Comparison of ENCODE assay signal across 13 mouse cellular contexts in the genomic region with DNA sequence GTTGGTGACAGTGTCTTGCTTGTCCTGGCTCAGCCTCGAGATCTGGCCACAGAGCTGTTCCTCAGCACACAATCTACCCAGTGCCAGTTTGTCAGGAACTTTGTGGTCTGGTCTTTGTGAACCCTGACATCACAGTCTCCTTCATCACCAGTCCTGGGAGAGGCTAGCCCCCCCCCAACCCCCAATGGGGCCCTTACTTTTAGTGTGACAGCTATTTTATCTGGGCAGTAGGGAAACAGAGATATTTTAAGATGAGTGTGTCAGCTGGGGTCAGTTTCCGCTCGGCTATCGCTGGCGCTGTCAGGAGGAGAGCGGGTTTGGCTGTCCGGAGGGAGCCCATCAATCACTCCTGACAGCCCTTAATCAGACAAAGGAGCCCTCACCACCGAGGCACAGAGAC. TPM values are rescaled to one million over a fixed set of nuclear protein-coding genes. Genes with fewer than 3 reads are reported as not detected.
DNase-seq lines count a peak whose midpoint lies in the region; ATAC-seq lines count a peak whose summit lies in the region.
"Had no signal": no experiment of that assay in that cellular context is flagged by ENCODE, and none has a peak within 500 bp of the region (broad histone marks: within the 10 kb centered on the region; RNA-seq: fewer than 3 reads in every experiment).

No protein-coding gene starts in this region.

- H3K4me3 ChIP-seq in heart, embryonic 11.5 days (ENCODE audit: low read depth, low read length) = no peak overlapping the region
- H3K4me3 ChIP-seq in neural tube, embryonic 15.5 days (replicated peaks) = no peak overlapping the region
- no peak overlapping the region for H3K4me3 ChIP-seq in liver, embryonic 11.5 days (ENCODE audit: low read depth, low read length)
- H3K4me3 ChIP-seq: intestine, embryonic 15.5 days had no signal

- H3K27ac ChIP-seq in heart, embryonic 11.5 days (ENCODE audit: low read depth, low read length) = peak overlapping the region; percentile 46
- no peak overlapping the region for H3K27ac ChIP-seq in neural tube, embryonic 15.5 days (replicated peaks)
- H3K27ac ChIP-seq in liver, embryonic 11.5 days (ENCODE audit: low read depth, low read length) = no peak overlapping the region
- H3K27ac ChIP-seq: intestine, embryonic 15.5 days had no signal

- H3K4me1 ChIP-seq in heart, embryonic 11.5 days (ENCODE audit: control insufficient read depth, insufficient read depth, low read length) = peaks cover 68% of the 10 kb centered on the region
- H3K4me1 ChIP-seq in neural tube, embryonic 15.5 days = peaks cover 31% of the 10 kb centered on the region
- H3K4me1 ChIP-seq in liver, embryonic 11.5 days (replicated peaks; ENCODE audit: control insufficient read depth, insufficient read depth, low read length) = peaks cover 28% of the 10 kb centered on the region

- no peak for DNase-seq in heart, adult 11 months
- peak; percentile 59 for DNase-seq in neural tube, embryonic 10.5 days (ENCODE audit: extremely low spot score, low spot score)
- peak; percentile 52 for DNase-seq in liver, embryonic 11.5 days (ENCODE audit: low spot score)
- peak; percentile 72 for DNase-seq in skeletal muscle tissue, adult 2 months (ENCODE audit: low read depth, low spot score)
- DNase-seq in spleen, postnatal 10 days (ENCODE audit: low spot score in 2 of 2) = no peak
- no peak for DNase-seq in left cerebral cortex, adult 18-20 months (ENCODE audit: low spot score in 2 of 2)
- DNase-seq: cerebellum, adult 9-11 months; thymus, postnatal 14 days had no signal

- H3K36me3 ChIP-seq in heart, embryonic 11.5 days (ENCODE audit: control insufficient read depth, insufficient read depth, low read length) = no peaks in the 10 kb centered on the region
- no peaks in the 10 kb centered on the region for H3K36me3 ChIP-seq in neural tube, embryonic 15.5 days
- no peaks in the 10 kb centered on the region for H3K36me3 ChIP-seq in liver, embryonic 11.5 days (ENCODE audit: control insufficient read depth, insufficient read depth, low read length)
- H3K36me3 ChIP-seq: intestine, embryonic 15.5 days had no signal

- WGBS in heart, embryonic 11.5 days (ENCODE audit: insufficient replicate concordance) = 4% methylated on average over 8 of the region's 8 CpGs
- WGBS in neural tube, embryonic 15.5 days = 9% methylated on average over 8 of the region's 8 CpGs
- 4% methylated on average over 8 of the region's 8 CpGs for WGBS in liver, embryonic 11.5 days

- H3K27me3 ChIP-seq in heart, embryonic 11.5 days (ENCODE audit: control insufficient read depth, insufficient read depth, low read length) = no peaks in the 10 kb centered on the region
- no peaks in the 10 kb centered on the region for H3K27me3 ChIP-seq in neural tube, embryonic 15.5 days (replicated peaks)
- no peaks in the 10 kb centered on the region; the same call in 1 of the 2 replicates for H3K27me3 ChIP-seq in liver, embryonic 11.5 days (replicated peaks; ENCODE audit: control insufficient read depth, insufficient read depth, low read length)
- H3K27me3 ChIP-seq: intestine, embryonic 15.5 days had no signal

- no peak overlapping the region for H3K9ac ChIP-seq in heart, embryonic 11.5 days (ENCODE audit: low read depth, low read length)
- no peak overlapping the region for H3K9ac ChIP-seq in neural tube, embryonic 15.5 days (replicated peaks)
- H3K9ac ChIP-seq in liver, embryonic 11.5 days (ENCODE audit: low read depth, low read length) = no peak overlapping the region
- H3K9ac ChIP-seq: intestine, embryonic 15.5 days had no signal

- H3K9me3 ChIP-seq in heart, embryonic 11.5 days (replicated peaks; ENCODE audit: control insufficient read depth, low read length) = no peaks in the 10 kb centered on the region
- H3K9me3 ChIP-seq in neural tube, embryonic 15.5 days (replicated peaks) = no peaks in the 10 kb centered on the region
- H3K9me3 ChIP-seq in liver, embryonic 11.5 days (ENCODE audit: control insufficient read depth, low read length) = no peaks in the 10 kb centered on the region
- H3K9me3 ChIP-seq: intestine, embryonic 15.5 days had no signal

- H3K4me2 ChIP-seq in heart, embryonic 11.5 days = peak overlapping the region; percentile 29; the same call in 1 of the 2 replicates
- H3K4me2 ChIP-seq in neural tube, embryonic 15.5 days = no peak overlapping the region
- H3K4me2 ChIP-seq in liver, embryonic 11.5 days = peak overlapping the region; percentile 24
- H3K4me2 ChIP-seq: intestine, embryonic 15.5 days had no signal

- ATAC-seq in heart, embryonic 11.5 days (replicated peaks; ENCODE audit: insufficient number of reproducible peaks, low FRiP score, low TSS enrichment) = no peak
- no peak for ATAC-seq in neural tube, embryonic 15.5 days (ENCODE audit: low FRiP score)
- peak; percentile 39 for ATAC-seq in liver, embryonic 11.5 days (replicated peaks; ENCODE audit: low FRiP score)
- ATAC-seq: forebrain, embryonic 14.5 days; intestine, embryonic 15.5 days had no signal

RNA-seq across cellular contexts. Expression of gene Ccdc182, which starts 19.7 kb away (rescaled TPM):
- not detected in 2 replicates for polyA plus RNA-seq in heart, embryonic 11.5 days (2014; fragmentation: Nextera tagmentation; extraction: Ambion mirVana)
- polyA plus RNA-seq in neural tube, embryonic 15.5 days (2015; fragmentation: Nextera tagmentation; extraction: Ambion mirVana) = 0.13 and 0.15 TPM in 2 replicates
- not detected in 2 replicates for polyA plus RNA-seq in liver, embryonic 11.5 days (2014; fragmentation: Nextera tagmentation; extraction: Ambion mirVana)
- total RNA-seq in left cerebral cortex, adult 18-20 months (2021) = not detected
- total RNA-seq: left cerebral cortex, postnatal 25 days had no signal
- polyA plus RNA-seq: intestine, embryonic 15.5 days had no signal

Comparison
In these comparisons a context has a peak if more than half of its experiments do, and no peak if none do; other contexts are left out.
1. DNase-seq: peak in neural tube, embryonic 10.5 days (single experiment), liver, embryonic 11.5 days (single experiment) and skeletal muscle tissue, adult 2 months (single experiment); none in heart, adult 11 months (single experiment), spleen, postnatal 10 days (0 of 2) and left cerebral cortex, adult 18-20 months (0 of 2).